Mouse (Mus musculus) forebrain, embryonic 15.5 days (tissue): ENCODE measurements at regions not wholly inside any gene's neighbourhood (a gene's known extent, or its start where the extent isn't known, plus 50 kb on each side); places are given as distances from the start of the nearest gene placed in this dataset.
"Not testable (repeated sequence)": the region's sequence is repeated elsewhere in the genome, so short reads cannot be mapped to it uniquely, and the experiment has no call there.

Experiments used
- ATAC-seq: fragments of 200-750 bp; cut with Nextera tagmentation; replicated peaks from 2 replicates; pipeline ENCODE4 v1.8.0; 2017; ENCODE audit warnings: mild to moderate bottlenecking, moderate TSS enrichment, moderate library complexity
- H3K27ac ChIP-seq: fragments of 300-500 bp; sonication (generic); replicated peaks from 2 replicates; pipeline ENCODE4 v1.5.1; 2015; ENCODE audit warnings: mild to moderate bottlenecking, inconsistent platforms
- H3K27me3 ChIP-seq: fragments of 300-500 bp; sonication (generic); 2 replicates; pipeline ENCODE4 v1.6.1; 2015; ENCODE audit warnings: inconsistent platforms
- H3K36me3 ChIP-seq: fragments of 300-500 bp; sonication (generic); 2 replicates; pipeline ENCODE4 v1.6.1; 2015; ENCODE audit warnings: mild to moderate bottlenecking, inconsistent platforms
- H3K4me1 ChIP-seq: fragments of 300-500 bp; sonication (generic); 2 replicates; pipeline ENCODE4 v1.6.1; 2015; ENCODE audit warnings: inconsistent platforms
- H3K4me2 ChIP-seq: fragments of 300-500 bp; sonication (generic); replicated peaks from 2 replicates; pipeline ENCODE4 v1.6.1; 2015; ENCODE audit warnings: mild to moderate bottlenecking, inconsistent platforms
- H3K4me3 ChIP-seq: fragments of 300-500 bp; sonication (generic); 2 replicates; pipeline ENCODE4 v1.5.1; 2015; ENCODE audit warnings: mild to moderate bottlenecking, inconsistent platforms
- H3K9ac ChIP-seq: fragments of 300-500 bp; sonication (generic); replicated peaks from 2 replicates; pipeline ENCODE4 v1.6.1; 2015; ENCODE audit warnings: mild to moderate bottlenecking, inconsistent platforms
- H3K9me3 ChIP-seq: fragments of 300-500 bp; sonication (generic); 2 replicates; pipeline ENCODE4 v1.6.1; 2016; ENCODE audit warnings: inconsistent platforms
- WGBS: fragments of 180-500 bp; shearing (Covaris S2); methylation state at CpG from one replicate; pipeline ENCODE4 v1.1.7; 2015; ENCODE audit warnings: mixed read lengths; 5-methylcytosine and 5-hydroxymethylcytosine counted together

DNA sequence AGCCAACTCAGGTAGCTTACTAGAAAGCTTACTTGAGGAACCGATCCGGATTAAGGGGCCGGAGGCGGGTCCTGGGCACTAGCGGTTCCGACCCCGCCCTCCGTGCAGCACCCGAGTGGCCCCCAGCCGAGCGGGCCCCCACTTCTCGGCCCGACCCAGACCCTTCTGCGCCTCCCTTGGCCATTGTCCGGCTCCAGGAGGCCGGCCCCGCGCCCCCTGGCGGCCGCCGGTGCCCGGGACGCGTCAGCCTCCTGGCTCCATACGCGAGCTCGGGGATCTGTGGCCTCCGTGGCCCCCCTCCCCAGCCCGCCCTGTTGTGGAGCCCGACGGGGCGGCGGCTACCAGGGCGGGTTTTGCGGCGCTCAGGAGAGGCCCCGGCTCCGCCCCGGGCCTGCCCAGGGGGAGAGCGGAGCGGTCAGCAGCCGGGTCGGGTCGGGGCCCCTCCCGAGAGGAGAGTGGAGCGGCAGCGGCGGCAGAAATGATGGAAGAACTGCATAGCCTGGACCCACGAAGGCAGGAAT, 94.3 kb upstream of the Zfp986 start:
- H3K36me3 ChIP-seq, H3K9me3 ChIP-seq, H3K9ac ChIP-seq, H3K4me1 ChIP-seq, H3K27me3 ChIP-seq, H3K27ac ChIP-seq: not testable (repeated sequence)
- 3% methylated on average over 34 of the region's 49 CpGs for WGBS
- peak; percentile 80 for ATAC-seq
- peak overlapping the region; percentile 23; the same call in 1 of the 2 replicates for H3K4me3 ChIP-seq
- H3K4me2 ChIP-seq, result peak overlapping the region; percentile 35

DNA sequence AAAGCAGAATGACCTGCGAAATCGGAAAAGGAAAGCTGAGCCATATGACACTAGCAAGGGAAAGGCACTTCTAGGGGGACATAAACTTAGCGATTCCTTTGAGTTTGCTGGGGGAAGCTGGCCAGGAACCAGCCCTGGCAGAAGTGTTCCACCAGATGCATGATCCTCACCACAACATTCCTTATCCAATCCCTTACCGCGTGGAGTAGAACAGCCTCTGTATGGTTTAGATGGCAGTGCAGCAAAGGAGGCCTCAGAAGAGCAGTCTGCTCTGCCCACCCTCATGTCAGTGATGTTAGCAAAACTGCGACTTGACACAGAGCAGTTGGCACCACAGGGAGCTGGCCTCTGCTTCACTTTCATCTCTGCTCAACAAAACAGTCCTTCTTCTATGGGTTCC, 93.7 kb upstream of the Zfp986 start:
- not testable (repeated sequence) for H3K9me3 ChIP-seq, H3K36me3 ChIP-seq, H3K4me3 ChIP-seq, H3K4me2 ChIP-seq, H3K27ac ChIP-seq, ATAC-seq, H3K27me3 ChIP-seq, H3K4me1 ChIP-seq, H3K9ac ChIP-seq
- WGBS, result 25% methylated on average over 3 of the region's 6 CpGs

DNA sequence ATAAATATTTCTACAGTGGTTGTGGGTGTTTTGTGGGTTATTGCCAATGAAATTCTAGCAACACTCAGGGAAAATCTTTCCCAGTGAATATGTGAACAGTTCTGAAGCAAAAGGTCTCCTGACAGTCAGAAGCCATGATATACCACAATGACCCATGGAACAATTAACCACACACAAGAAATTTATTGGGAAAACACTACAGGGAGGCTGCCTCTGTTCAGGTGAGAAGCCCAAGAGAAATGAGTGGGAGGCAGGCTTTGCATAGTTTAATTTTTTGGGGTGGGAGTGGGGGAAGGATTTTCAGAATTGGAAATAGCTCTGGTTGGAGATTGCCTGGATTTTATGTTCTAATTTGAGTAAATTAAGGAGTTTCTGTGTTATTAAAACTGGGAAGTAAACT, 92.1 kb upstream of the Zfp986 start:
- ATAC-seq, H3K4me2 ChIP-seq, H3K36me3 ChIP-seq, H3K4me1 ChIP-seq, H3K4me3 ChIP-seq, H3K9me3 ChIP-seq, H3K27me3 ChIP-seq, H3K9ac ChIP-seq, H3K27ac ChIP-seq: not testable (repeated sequence)

DNA sequence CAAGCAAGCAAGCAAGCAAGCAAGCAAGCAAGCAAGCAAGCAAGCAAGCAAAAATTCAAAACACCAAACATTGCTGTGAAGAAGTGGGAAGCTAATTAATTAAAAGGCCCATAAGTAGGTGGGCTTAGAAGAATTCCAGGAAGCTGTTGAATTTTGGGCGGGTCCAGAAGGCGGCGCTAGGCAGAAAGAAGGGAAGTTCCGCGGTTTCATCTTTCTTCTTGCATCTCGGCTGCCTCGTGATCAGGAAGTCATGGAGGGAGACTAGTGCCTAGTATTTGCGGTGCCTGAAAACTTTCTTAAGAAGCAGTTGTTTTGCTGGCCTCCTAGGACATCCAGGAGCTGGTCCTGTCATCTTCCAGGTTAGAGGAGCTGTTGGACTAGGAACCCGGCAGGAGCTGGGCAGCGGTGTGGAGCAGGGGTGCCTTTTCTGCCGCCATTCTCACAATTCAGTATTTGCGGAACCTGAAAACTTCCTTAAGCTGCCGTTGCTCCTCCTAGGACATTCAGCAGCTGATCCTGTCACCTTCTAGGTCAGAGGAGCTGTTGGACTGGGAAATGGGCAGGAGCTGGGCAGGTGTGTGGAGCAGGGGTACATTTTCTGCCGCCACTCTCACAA, 87.2 kb upstream of the Zfp986 start:
- H3K4me1 ChIP-seq, H3K4me2 ChIP-seq, H3K9me3 ChIP-seq, ATAC-seq, H3K4me3 ChIP-seq, H3K9ac ChIP-seq, H3K27me3 ChIP-seq, H3K27ac ChIP-seq, H3K36me3 ChIP-seq: not testable (repeated sequence)
- no CpG with 5 or more reads among the region's 14 CpGs for WGBS

DNA sequence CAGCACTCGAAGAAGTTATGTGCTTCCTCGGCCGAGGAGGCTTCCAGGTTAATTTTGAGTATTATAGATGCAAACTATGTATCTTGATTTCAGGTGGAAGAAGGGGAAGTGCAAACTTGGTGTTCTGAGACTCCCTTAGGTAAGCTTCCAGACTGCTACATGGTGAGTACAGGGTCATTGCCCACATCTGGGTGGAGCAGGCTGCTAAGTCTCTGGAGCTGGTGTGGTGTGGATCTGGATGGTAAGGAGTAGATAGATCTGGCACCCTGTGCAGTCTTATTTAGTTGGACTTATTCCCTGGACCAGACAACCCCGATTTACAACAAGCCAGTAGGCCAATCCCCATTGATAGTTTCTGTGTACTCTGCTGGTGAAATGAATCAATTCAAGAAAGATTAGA, 53.9 kb upstream of the Zfp986 start:
- ATAC-seq, H3K27ac ChIP-seq, H3K4me2 ChIP-seq, H3K4me1 ChIP-seq, H3K27me3 ChIP-seq, H3K4me3 ChIP-seq, H3K9me3 ChIP-seq, H3K9ac ChIP-seq, H3K36me3 ChIP-seq: not testable (repeated sequence)
- no CpG with 5 or more reads among the region's 4 CpGs for WGBS
